Mouse (Mus musculus) liver, embryonic 13.5 days (tissue): ENCODE measurements around the gene Aox3. TPM values are rescaled to one million over a fixed set of nuclear protein-coding genes. Genes with fewer than 3 reads are reported as not detected.
A peak's percentile ranks its signal among the peaks of the same experiment; 100 is the strongest.

Source experiments
- ATAC-seq: fragments of 200-750 bp; cut with Nextera tagmentation; 2 replicates; pipeline ENCODE4 v1.8.0; 2017; ENCODE audit warnings: low read depth, mild to moderate bottlenecking, moderate number of reproducible peaks, moderate library complexity
- DNase-seq: peaks from one replicate; pipeline ENCODE4 v3.0.0; 2022
- H3K27ac ChIP-seq: fragments of 300-500 bp; sonication (generic); 2 replicates; pipeline ENCODE4 v1.5.1; 2015; ENCODE audit warnings: moderate library complexity, mild to moderate bottlenecking, inconsistent platforms
- H3K27me3 ChIP-seq: fragments of 300-500 bp; sonication (generic); 2 replicates; pipeline ENCODE4 v1.6.1; 2015; ENCODE audit warnings: mild to moderate bottlenecking, inconsistent platforms
- H3K36me3 ChIP-seq: fragments of 300-500 bp; sonication (generic); 2 replicates; pipeline ENCODE4 v1.6.1; 2015; ENCODE audit warnings: mild to moderate bottlenecking, inconsistent platforms
- H3K4me1 ChIP-seq: fragments of 300-500 bp; sonication (generic); replicated peaks from 2 replicates; pipeline ENCODE4 v1.6.1; 2015; ENCODE audit warnings: inconsistent platforms
- H3K4me2 ChIP-seq: fragments of 300-500 bp; sonication (generic); 2 replicates; pipeline ENCODE4 v1.6.1; 2015; ENCODE audit warnings: inconsistent platforms, mild to moderate bottlenecking, moderate library complexity
- H3K4me3 ChIP-seq: fragments of 300-500 bp; sonication (generic); replicated peaks from 2 replicates; pipeline ENCODE4 v1.5.1; 2015; ENCODE audit warnings: mild to moderate bottlenecking, inconsistent platforms
- H3K9ac ChIP-seq: fragments of 300-500 bp; sonication (generic); 2 replicates; pipeline ENCODE4 v1.6.1; 2015; ENCODE audit warnings: mild to moderate bottlenecking, inconsistent platforms
- H3K9me3 ChIP-seq: fragments of 300-500 bp; sonication (generic); replicated peaks from 2 replicates; pipeline ENCODE4 v1.6.1; 2016; ENCODE audit warnings: inconsistent platforms
- WGBS: fragments of 180-500 bp; shearing (Covaris S2); methylation state at CpG from one replicate; pipeline ENCODE4 v1.1.7; 2015; ENCODE audit not compliant: insufficient replicate concordance; 5-methylcytosine and 5-hydroxymethylcytosine counted together
- polyA plus RNA-seq: library from polyadenylated mRNA; unstranded; fragments of >200 nt; fragmentation: Nextera tagmentation; extraction: Ambion mirVana; gene quantifications from 2 replicates; pipeline ENCODE4 v1.2.1, GENCODE M21; 2015

The Aox3 gene
- 0.06 and 0.16 TPM in 2 replicates for polyA plus RNA-seq

DNA sequence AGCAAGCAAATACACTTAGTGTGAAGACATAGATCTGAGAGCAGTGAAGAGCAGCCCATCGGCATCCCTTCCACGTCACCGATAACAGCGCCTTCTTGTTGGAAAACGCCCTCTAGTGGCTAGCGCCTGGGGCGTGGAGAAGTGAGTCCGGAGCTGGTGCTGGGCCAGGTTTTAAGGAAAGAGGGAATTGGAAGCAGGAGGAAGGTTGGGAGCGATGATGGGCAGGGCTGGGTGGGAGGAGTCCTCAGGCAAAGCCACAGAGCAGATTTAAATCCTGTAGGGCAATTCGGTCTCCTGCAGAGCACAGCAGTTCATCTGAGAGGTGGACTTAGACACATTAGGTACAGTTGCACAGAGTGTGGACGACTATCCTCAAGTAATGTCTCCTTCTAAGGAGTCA lies at the start of gene Aox3:
Aox3 (plus strand) TSS at position 251 of the 400 bp plus-strand sequence.
- Histone ChIP-seq H3K4me2 (no peak within 1 kb of the TSS), H3K36me3 (no peaks in the 10 kb centered on the region), H3K9me3 (no peaks in the 10 kb centered on the region), H3K9ac (no peak within 1 kb of the TSS), H3K4me3 (no peak within 1 kb of the TSS), H3K4me1 (no peaks in the 10 kb centered on the region), H3K27ac (no peak within 1 kb of the TSS), H3K27me3 (no peaks in the 10 kb centered on the region)
- no peak for ATAC-seq
- WGBS: 15% methylated on average over 11 of the region's 11 CpGs
- DNase-seq: peak; percentile 3

DNA sequence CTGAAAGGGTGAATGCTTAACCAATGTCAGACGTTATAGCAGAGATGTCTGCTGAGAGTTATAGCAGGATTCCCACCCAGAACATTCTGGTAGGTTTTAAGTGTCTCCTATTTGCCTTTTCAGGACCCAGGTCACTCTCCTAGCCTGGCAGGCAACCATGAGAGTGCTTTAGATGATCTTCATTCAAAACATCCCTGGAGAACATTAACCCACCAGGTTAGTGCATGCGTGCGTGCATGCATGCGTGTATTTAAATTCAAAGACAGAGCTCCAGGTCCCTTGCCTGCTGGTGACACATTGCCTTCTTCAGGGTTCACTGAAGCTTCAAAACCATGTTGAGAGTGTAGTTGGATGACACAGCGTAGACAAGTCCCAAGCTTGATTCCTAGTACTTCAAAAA lies 47.8 kb upstream of the Aox3 start:
- Histone ChIP-seq H3K36me3 (no peaks in the 10 kb centered on the region), H3K4me2 (no peak overlapping the region), H3K9me3 (no peaks in the 10 kb centered on the region), H3K9ac (no peak overlapping the region), H3K4me1 (no peaks in the 10 kb centered on the region), H3K27ac (no peak overlapping the region), H3K4me3 (no peak overlapping the region), H3K27me3 (no peaks in the 10 kb centered on the region)
- WGBS: 76% methylated on average over 5 of the region's 5 CpGs
- DNase-seq (no peak), ATAC-seq (no peak)

DNA sequence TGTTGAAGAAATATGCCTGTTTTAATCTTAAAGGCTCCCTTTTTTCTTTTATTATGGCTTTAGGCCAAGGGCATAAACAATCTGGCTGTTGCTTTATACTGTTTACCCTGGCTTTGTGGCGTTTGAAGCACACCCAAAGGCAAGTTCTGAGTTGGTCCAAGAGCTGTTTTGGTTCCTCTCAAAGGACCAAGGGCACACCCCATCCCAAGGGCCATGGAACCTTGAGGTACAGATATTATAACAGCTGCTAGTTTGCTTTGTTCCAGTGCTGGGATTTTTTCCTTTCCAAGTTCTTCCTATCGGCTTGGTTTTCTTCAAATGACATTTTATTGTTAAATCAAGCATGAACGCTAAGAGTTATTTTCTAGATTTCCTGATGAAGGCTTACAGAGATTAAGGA lies 47.3 kb upstream of the Aox3 start:
- no peaks in the 10 kb centered on the region for H3K27me3 ChIP-seq
- no peak overlapping the region for H3K4me3 ChIP-seq
- DNase-seq (no peak), ATAC-seq (no peak)
- no peak overlapping the region for H3K9ac ChIP-seq
- H3K27ac ChIP-seq: no peak overlapping the region
- H3K4me2 ChIP-seq: no peak overlapping the region
- WGBS: 64% methylated on average over 3 of the region's 3 CpGs
- H3K9me3 ChIP-seq: no peaks in the 10 kb centered on the region
- H3K36me3 ChIP-seq: no peaks in the 10 kb centered on the region
- H3K4me1 ChIP-seq: no peaks in the 10 kb centered on the region

DNA sequence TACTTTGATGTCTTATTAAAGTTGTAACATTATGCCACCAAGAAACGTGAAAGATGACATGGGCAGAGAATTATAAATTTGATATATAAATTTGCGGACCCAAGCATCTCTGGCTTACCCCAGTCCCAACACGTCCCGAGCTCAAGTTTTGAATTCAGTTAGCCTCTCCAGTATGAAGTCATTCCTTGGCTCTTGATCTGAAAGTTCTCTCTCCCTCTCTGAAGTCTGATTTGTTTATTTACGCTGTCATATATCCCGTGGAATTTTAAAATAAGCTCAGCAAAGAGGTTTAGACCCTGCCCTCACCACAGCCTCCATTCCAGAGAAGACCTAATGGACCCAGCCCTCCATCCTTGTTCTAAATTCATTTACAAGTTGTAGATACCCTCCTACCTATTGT lies 43.7 kb upstream of the Aox3 start:
- Histone ChIP-seq H3K9ac (no peak overlapping the region), H3K27ac (no peak overlapping the region), H3K4me3 (no peak overlapping the region), H3K27me3 (no peaks in the 10 kb centered on the region), H3K36me3 (no peaks in the 10 kb centered on the region), H3K4me2 (no peak overlapping the region), H3K9me3 (no peaks in the 10 kb centered on the region), H3K4me1 (no peaks in the 10 kb centered on the region)
- no peak for ATAC-seq
- 73% methylated on average over 6 of the region's 6 CpGs for WGBS
- DNase-seq: no peak

DNA sequence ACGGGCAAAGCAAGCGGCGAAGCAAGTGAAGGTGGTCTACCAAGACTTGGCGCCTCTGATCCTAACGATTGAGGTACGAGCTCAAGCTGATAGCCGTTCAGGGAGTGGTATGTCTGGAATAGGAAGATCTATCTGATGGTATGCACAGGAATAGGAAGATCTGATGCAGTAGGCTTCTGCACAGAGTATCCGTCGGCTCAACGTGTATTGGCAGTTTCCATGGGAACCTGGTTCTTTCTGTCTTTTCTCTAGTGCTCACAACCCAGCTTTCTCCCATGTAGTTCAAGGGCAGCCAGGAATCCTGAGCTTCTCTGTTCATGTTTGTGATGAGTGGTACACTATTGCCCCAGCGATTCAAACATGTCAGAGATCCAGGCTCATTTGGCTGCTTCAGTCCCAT lies 42.8 kb upstream of the Aox3 start:
- H3K27me3 ChIP-seq: no peaks in the 10 kb centered on the region
- DNase-seq: no peak

DNA sequence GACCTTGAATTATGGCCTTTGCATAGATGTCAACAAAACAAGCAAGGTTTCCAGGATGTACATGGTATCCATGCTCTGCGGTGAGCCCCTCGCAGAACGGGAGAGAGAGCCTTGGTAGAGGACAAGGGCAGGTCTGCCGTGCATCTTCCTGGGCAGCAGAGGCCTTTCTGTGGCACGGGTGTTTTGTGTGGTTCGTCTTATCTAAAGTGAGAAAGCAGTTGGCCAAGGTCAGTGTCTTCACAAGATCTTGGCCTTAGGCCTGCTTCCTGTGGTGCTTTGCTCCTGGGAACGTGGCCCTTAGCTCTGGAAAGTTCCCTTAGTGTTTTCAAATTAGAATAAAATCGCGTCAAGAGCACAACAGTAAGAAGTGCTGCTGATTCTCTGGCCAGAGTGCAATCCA lies 41.9 kb upstream of the Aox3 start:
- H3K36me3 ChIP-seq: no peaks in the 10 kb centered on the region
- H3K27ac ChIP-seq: no peak overlapping the region
- 67% methylated on average over 9 of the region's 9 CpGs for WGBS
- no peak overlapping the region for H3K9ac ChIP-seq
- H3K27me3 ChIP-seq: no peaks in the 10 kb centered on the region
- no peaks in the 10 kb centered on the region for H3K4me1 ChIP-seq
- no peak overlapping the region for H3K4me3 ChIP-seq
- no peaks in the 10 kb centered on the region for H3K9me3 ChIP-seq
- H3K4me2 ChIP-seq: no peak overlapping the region
- DNase-seq: no peak
- ATAC-seq: no peak

More for the DNA sequence above, 42.8 kb upstream of the Aox3 start:
- H3K4me2 ChIP-seq: no peak overlapping the region
- no peaks in the 10 kb centered on the region for H3K9me3 ChIP-seq
- H3K4me1 ChIP-seq: no peaks in the 10 kb centered on the region
- 70% methylated on average over 11 of the region's 11 CpGs for WGBS
- no peak for ATAC-seq
- H3K4me3 ChIP-seq: no peak overlapping the region
- H3K36me3 ChIP-seq: no peaks in the 10 kb centered on the region
- no peak overlapping the region for H3K9ac ChIP-seq
- no peak overlapping the region for H3K27ac ChIP-seq

DNA sequence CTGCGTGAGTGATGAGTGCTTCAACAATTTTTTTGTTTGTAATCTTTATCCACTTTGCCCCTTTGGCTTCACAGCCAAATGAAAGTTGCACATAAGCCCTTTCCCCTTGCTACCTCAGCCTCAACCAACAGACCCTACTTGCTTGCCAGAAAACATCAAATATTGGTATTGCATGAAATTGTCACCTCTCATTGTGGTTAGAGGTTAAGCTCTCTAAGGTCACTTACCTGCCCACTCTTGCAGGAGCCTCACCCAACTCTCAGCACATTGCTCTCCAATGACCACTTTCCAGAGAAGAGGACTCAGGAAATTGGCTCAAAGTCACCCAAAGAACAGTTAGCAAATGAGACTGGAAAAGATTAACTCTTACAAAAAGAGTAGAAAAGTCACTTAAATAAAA lies 41.4 kb upstream of the Aox3 start:
- H3K27me3 ChIP-seq: no peaks in the 10 kb centered on the region
- 77% methylated on average over 1 of the region's 1 CpGs for WGBS
- H3K4me3 ChIP-seq: no peak overlapping the region
- ATAC-seq (no peak), DNase-seq (no peak)
- no peak overlapping the region for H3K9ac ChIP-seq
- no peak overlapping the region for H3K4me2 ChIP-seq
- H3K36me3 ChIP-seq: no peaks in the 10 kb centered on the region
- H3K4me1 ChIP-seq: no peaks in the 10 kb centered on the region
- H3K27ac ChIP-seq: no peak overlapping the region
- no peaks in the 10 kb centered on the region for H3K9me3 ChIP-seq

DNA sequence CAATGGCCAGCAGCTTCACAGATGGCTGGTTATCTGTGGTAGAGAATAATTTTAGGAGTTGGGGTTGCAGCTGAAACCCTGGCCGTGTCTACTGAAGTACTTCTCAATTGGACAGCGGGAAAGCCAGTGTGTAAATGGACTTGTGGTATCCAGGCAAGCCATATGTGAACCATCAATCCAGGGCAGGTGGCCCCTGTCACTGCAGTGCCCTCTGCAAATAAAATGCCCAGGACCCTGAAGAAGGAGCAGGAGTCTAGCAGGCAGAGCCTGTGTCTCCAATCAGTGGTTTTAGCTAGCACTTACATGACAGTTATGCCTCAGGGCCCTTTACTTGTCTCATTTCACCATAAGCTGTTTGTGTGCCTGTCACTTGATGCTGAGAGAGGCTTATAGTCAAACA lies 40.5 kb upstream of the Aox3 start:
- Histone ChIP-seq H3K9ac (no peak overlapping the region), H3K4me2 (no peak overlapping the region), H3K36me3 (no peaks in the 10 kb centered on the region), H3K4me1 (no peaks in the 10 kb centered on the region), H3K4me3 (no peak overlapping the region), H3K27ac (no peak overlapping the region), H3K27me3 (no peaks in the 10 kb centered on the region), H3K9me3 (no peaks in the 10 kb centered on the region)
- DNase-seq (no peak), ATAC-seq (no peak)
- 67% methylated on average over 2 of the region's 2 CpGs for WGBS

DNA sequence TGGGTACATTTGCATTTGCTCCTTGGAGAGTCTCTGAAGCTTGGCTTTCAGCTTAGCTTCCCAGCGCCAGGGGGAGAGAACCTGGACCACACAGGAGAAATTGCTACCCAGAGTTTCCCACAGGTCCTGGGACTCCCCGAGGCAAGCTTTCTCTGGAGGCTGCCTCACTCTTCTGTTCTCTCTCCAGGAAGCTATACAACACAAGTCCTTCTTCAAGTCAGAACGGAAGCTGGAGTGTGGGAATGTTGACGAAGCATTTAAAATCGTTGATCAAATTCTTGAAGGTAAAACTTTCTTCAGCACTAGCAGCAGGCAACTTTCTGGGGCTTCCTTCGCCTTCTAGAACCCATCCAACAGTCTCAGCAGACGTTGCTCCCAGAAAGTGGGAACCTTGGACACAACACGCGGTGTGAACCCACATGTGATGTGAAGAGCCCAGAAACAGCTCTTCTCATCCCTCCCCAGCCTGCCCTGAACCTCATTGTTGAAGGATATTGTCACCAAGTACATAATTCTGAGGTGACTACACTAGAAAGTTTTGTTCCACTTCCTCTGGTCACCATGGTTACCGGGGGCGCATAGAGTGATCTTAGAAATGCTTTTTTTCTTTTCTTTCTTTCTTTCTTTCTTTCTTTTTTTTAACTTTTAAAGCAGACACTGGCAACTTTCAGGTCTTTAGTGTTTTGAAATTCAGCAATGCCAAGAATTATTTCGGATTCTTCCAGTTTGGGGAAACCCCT lies 39.8 kb upstream of the Aox3 start:
- DNase-seq (no peak), ATAC-seq (no peak)
- Histone ChIP-seq H3K4me2 (no peak overlapping the region), H3K27ac (no peak overlapping the region), H3K4me3 (no peak overlapping the region), H3K27me3 (no peaks in the 10 kb centered on the region), H3K4me1 (no peaks in the 10 kb centered on the region), H3K9me3 (no peaks in the 10 kb centered on the region), H3K36me3 (no peaks in the 10 kb centered on the region), H3K9ac (no peak overlapping the region)
- 58% methylated on average over 12 of the region's 12 CpGs for WGBS

DNA sequence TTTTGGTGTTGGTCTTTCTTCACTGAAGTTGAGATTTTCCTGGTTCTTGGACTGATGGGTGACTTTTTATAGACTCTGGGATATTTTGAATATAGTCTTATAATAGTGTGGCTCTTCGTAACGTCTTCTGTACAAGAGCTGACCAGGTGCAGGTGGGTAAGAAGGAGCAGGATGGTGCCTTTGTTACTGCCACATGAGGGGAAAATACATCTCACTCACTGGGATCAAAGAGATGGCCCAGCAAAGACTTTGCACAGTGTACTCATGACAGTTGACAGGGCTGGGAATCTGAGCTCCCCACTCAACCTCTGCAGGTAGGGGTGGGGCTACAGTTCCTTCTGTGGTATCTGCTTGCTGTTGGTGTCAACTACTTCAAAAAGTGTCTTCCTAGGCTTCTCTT lies 38.7 kb upstream of the Aox3 start:
- Histone ChIP-seq H3K9me3 (no peaks in the 10 kb centered on the region), H3K9ac (no peak overlapping the region), H3K36me3 (no peaks in the 10 kb centered on the region), H3K27me3 (no peaks in the 10 kb centered on the region), H3K4me2 (no peak overlapping the region), H3K4me3 (no peak overlapping the region), H3K4me1 (no peaks in the 10 kb centered on the region), H3K27ac (no peak overlapping the region)
- DNase-seq (no peak), ATAC-seq (no peak)
- WGBS: 72% methylated on average over 2 of the region's 2 CpGs

DNA sequence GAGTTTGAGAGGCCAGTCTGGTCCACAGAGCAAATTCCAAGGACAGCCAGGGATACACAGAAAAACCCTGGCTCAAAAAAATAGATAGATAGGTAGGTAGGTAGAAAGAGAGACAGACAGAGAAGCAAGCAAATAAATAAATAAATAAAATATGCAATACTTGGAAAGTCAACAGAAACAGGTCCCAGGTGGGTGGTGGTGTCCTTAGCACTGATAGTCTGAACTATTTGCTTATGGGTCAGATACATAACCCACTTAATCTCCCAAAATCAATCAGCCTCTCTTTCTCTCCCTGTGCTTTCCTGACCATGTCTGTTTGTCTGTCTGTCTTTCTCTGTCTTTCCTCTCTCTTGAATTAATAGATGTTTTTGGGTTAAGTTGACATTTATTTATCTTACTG lies 35.0 kb upstream of the Aox3 start:
- Histone ChIP-seq H3K27ac (no peak overlapping the region), H3K27me3 (no peaks in the 10 kb centered on the region), H3K36me3 (no peaks in the 10 kb centered on the region), H3K9ac (no peak overlapping the region), H3K4me3 (no peak overlapping the region), H3K9me3 (no peaks in the 10 kb centered on the region), H3K4me1 (no peaks in the 10 kb centered on the region), H3K4me2 (no peak overlapping the region)
- DNase-seq (no peak), ATAC-seq (no peak)

DNA sequence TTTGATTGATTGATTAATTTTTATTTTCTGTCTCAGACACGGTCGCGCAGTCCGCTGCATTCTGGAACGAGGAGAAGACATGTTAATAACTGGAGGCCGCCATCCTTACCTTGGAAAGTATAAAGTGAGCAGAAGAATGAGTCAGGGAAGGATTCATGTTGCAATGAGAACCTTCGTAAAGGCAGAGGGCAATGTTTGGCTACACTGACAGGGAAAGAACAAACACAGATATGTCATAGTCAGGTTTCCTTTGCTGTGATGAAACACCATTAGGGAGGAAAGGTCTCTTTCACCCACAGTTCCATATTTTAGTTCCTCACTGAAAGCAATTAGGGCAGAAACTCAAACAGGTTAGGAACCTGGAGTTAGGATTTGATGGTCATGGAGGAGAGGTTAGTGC lies 34.5 kb upstream of the Aox3 start:
- no peak for DNase-seq
- Histone ChIP-seq H3K27ac (no peak overlapping the region), H3K4me2 (no peak overlapping the region), H3K4me3 (no peak overlapping the region), H3K9me3 (no peaks in the 10 kb centered on the region), H3K9ac (no peak overlapping the region), H3K27me3 (no peaks in the 10 kb centered on the region), H3K36me3 (no peaks in the 10 kb centered on the region), H3K4me1 (no peaks in the 10 kb centered on the region)
- ATAC-seq: no peak
- WGBS: 82% methylated on average over 7 of the region's 7 CpGs
